Comparison of ENCODE assay signal across 8 mouse cellular contexts in genomic region chr2:59401841-59402461, GRCm38 (mm10).
DNase-seq lines count a peak whose midpoint lies in the region; ATAC-seq lines count a peak whose summit lies in the region.

No protein-coding gene starts in this region.

- no peaks in the 10 kb centered on the region for H3K9me3 ChIP-seq in liver, embryonic 15.5 days (replicated peaks)
- H3K9me3 ChIP-seq in liver, embryonic 12.5 days (replicated peaks) = no peaks in the 10 kb centered on the region
- no peaks in the 10 kb centered on the region for H3K9me3 ChIP-seq in heart, embryonic 13.5 days
- H3K9me3 ChIP-seq in neural tube, embryonic 15.5 days (replicated peaks) = no peaks in the 10 kb centered on the region
- no peaks in the 10 kb centered on the region for H3K9me3 ChIP-seq in forebrain, embryonic 14.5 days (replicated peaks; ENCODE audit: control insufficient read depth, low read length)

- WGBS in liver, embryonic 15.5 days (ENCODE audit: insufficient replicate concordance) = 46% methylated on average over 8 of the region's 8 CpGs
- WGBS in liver, embryonic 12.5 days (ENCODE audit: insufficient replicate concordance) = 45% methylated on average over 8 of the region's 8 CpGs
- WGBS in heart, embryonic 13.5 days = 53% methylated on average over 8 of the region's 8 CpGs
- 55% methylated on average over 8 of the region's 8 CpGs for WGBS in neural tube, embryonic 15.5 days
- 86% methylated on average over 8 of the region's 8 CpGs for WGBS in forebrain, embryonic 14.5 days

- no peaks in the 10 kb centered on the region for H3K36me3 ChIP-seq in liver, embryonic 15.5 days (replicated peaks)
- no peaks in the 10 kb centered on the region for H3K36me3 ChIP-seq in liver, embryonic 12.5 days
- H3K36me3 ChIP-seq in heart, embryonic 13.5 days = no peaks in the 10 kb centered on the region
- no peaks in the 10 kb centered on the region for H3K36me3 ChIP-seq in neural tube, embryonic 15.5 days
- no peaks in the 10 kb centered on the region for H3K36me3 ChIP-seq in forebrain, embryonic 14.5 days (ENCODE audit: control insufficient read depth, insufficient read depth, low read length)

- H3K27ac ChIP-seq in liver, embryonic 15.5 days (replicated peaks) = no peak overlapping the region
- H3K27ac ChIP-seq in liver, embryonic 12.5 days = no peak overlapping the region
- H3K27ac ChIP-seq in heart, embryonic 13.5 days (replicated peaks) = peak overlapping the region; percentile 68
- 0 out of 2 replicates have a peak overlapping the region, but pooled peaks have one; percentile 15 for H3K27ac ChIP-seq in neural tube, embryonic 15.5 days (replicated peaks)
- no peak overlapping the region for H3K27ac ChIP-seq in forebrain, embryonic 14.5 days (ENCODE audit: low read depth, low read length)

- peak; percentile 61 for DNase-seq in kidney, postnatal 14 days
- no peak for DNase-seq in forebrain, embryonic 14.5 days (ENCODE audit: low spot score)
- no peak for DNase-seq in T-cell, adult 2 months (ENCODE audit: low spot score)
- no peak for DNase-seq in cerebellum, postnatal 4 days (ENCODE audit: low spot score in 2 of 2)

- H3K27me3 ChIP-seq in liver, embryonic 15.5 days = no peaks in the 10 kb centered on the region
- H3K27me3 ChIP-seq in liver, embryonic 12.5 days (replicated peaks) = no peaks in the 10 kb centered on the region
- no peaks in the 10 kb centered on the region for H3K27me3 ChIP-seq in heart, embryonic 13.5 days (replicated peaks)
- H3K27me3 ChIP-seq in neural tube, embryonic 15.5 days (replicated peaks) = no peaks in the 10 kb centered on the region
- H3K27me3 ChIP-seq in forebrain, embryonic 14.5 days (replicated peaks; ENCODE audit: control insufficient read depth, insufficient read depth, low read length) = no peaks in the 10 kb centered on the region

- H3K4me3 ChIP-seq in liver, embryonic 15.5 days (replicated peaks) = no peak overlapping the region
- no peak overlapping the region for H3K4me3 ChIP-seq in liver, embryonic 12.5 days
- H3K4me3 ChIP-seq in heart, embryonic 13.5 days = no peak overlapping the region
- H3K4me3 ChIP-seq in neural tube, embryonic 15.5 days (replicated peaks) = no peak overlapping the region
- H3K4me3 ChIP-seq in forebrain, embryonic 14.5 days (ENCODE audit: low read depth, low read length) = no peak overlapping the region

- no peak overlapping the region for H3K9ac ChIP-seq in liver, embryonic 15.5 days
- no peak overlapping the region for H3K9ac ChIP-seq in liver, embryonic 12.5 days
- H3K9ac ChIP-seq in heart, embryonic 13.5 days = no peak overlapping the region
- no peak overlapping the region for H3K9ac ChIP-seq in neural tube, embryonic 15.5 days (replicated peaks)
- no peak overlapping the region for H3K9ac ChIP-seq in forebrain, embryonic 14.5 days (ENCODE audit: low read length)

- no peak overlapping the region for H3K4me2 ChIP-seq in liver, embryonic 15.5 days
- no peak overlapping the region for H3K4me2 ChIP-seq in liver, embryonic 12.5 days
- H3K4me2 ChIP-seq in heart, embryonic 13.5 days = no peak overlapping the region
- H3K4me2 ChIP-seq in neural tube, embryonic 15.5 days = no peak overlapping the region
- H3K4me2 ChIP-seq in forebrain, embryonic 14.5 days (ENCODE audit: low read length) = no peak overlapping the region

- H3K4me1 ChIP-seq in liver, embryonic 15.5 days (replicated peaks) = no peaks in the 10 kb centered on the region
- H3K4me1 ChIP-seq in liver, embryonic 12.5 days = 0 out of 2 replicates have a peak, but pooled peaks cover 4% of the 10 kb centered on the region
- H3K4me1 ChIP-seq in heart, embryonic 13.5 days = peaks cover 19% of the 10 kb centered on the region
- peaks cover 7% of the 10 kb centered on the region; the same call in 1 of the 2 replicates for H3K4me1 ChIP-seq in neural tube, embryonic 15.5 days
- no peaks in the 10 kb centered on the region for H3K4me1 ChIP-seq in forebrain, embryonic 14.5 days (ENCODE audit: control insufficient read depth, insufficient read depth, low read length)

- ATAC-seq in liver, embryonic 15.5 days (ENCODE audit: insufficient read depth) = peak; percentile 51; the same call in 1 of the 2 replicates
- ATAC-seq in liver, embryonic 12.5 days = no peak
- ATAC-seq in heart, embryonic 13.5 days (ENCODE audit: extremely low read depth, insufficient number of reproducible peaks, low FRiP score, low TSS enrichment) = peak; percentile 74
- ATAC-seq in neural tube, embryonic 15.5 days (ENCODE audit: low FRiP score) = peak; percentile 67; the same call in 1 of the 2 replicates
- ATAC-seq in forebrain, embryonic 14.5 days = no peak

Comparison
In these comparisons a context has a peak if more than half of its experiments do, and no peak if none do; other contexts are left out.
1. ATAC-seq: peak in liver, embryonic 15.5 days (single experiment), heart, embryonic 13.5 days (single experiment) and neural tube, embryonic 15.5 days (single experiment); none in liver, embryonic 12.5 days (single experiment) and forebrain, embryonic 14.5 days (single experiment).
2. H3K27ac ChIP-seq: peak in heart, embryonic 13.5 days (single experiment) and neural tube, embryonic 15.5 days (single experiment); none in liver, embryonic 15.5 days (single experiment), liver, embryonic 12.5 days (single experiment) and forebrain, embryonic 14.5 days (single experiment).